ENCODE assay signal across 30 mouse cellular contexts in genomic region chr14:30719514-30719913, GRCm38 (mm10).
"Had no signal": no experiment of that assay in that cellular context is flagged by ENCODE, and none has a peak within 500 bp of the region (broad histone marks: within the 10 kb centered on the region; RNA-seq: fewer than 3 reads in every experiment).

No protein-coding gene starts in this region.

- H3K36me3 ChIP-seq: limb, embryonic 10.5 days; limb, embryonic 12.5 days; limb, embryonic 13.5 days; limb, embryonic 15.5 days; liver, embryonic 15.5 days; lung, embryonic 15.5 days; midbrain, embryonic 10.5 days; midbrain, embryonic 12.5 days; midbrain, embryonic 13.5 days; midbrain, embryonic 15.5 days; neural tube, embryonic 12.5 days; neural tube, embryonic 13.5 days had no signal

- H3K4me2 ChIP-seq: limb, embryonic 12.5 days; limb, embryonic 13.5 days; limb, embryonic 15.5 days; liver, embryonic 15.5 days; lung, embryonic 14.5 days; lung, embryonic 15.5 days; midbrain, embryonic 11.5 days; midbrain, embryonic 12.5 days; midbrain, embryonic 13.5 days; midbrain, embryonic 15.5 days; neural tube, embryonic 12.5 days; neural tube, embryonic 13.5 days had no signal

- H3K9me3 ChIP-seq: limb, embryonic 10.5 days; limb, embryonic 12.5 days; limb, embryonic 13.5 days; limb, embryonic 15.5 days; liver, embryonic 15.5 days; lung, embryonic 15.5 days; megakaryocyte, embryonic 14.5 days; midbrain, embryonic 10.5 days; midbrain, embryonic 12.5 days; midbrain, embryonic 13.5 days; midbrain, embryonic 15.5 days; neural tube, embryonic 12.5 days; neural tube, embryonic 13.5 days had no signal

- H3K9ac ChIP-seq: limb, embryonic 12.5 days; limb, embryonic 13.5 days; limb, embryonic 15.5 days; liver, embryonic 14.5 days; liver, embryonic 15.5 days; liver, postnatal 0 days; lung, embryonic 14.5 days; lung, embryonic 15.5 days; midbrain, embryonic 12.5 days; midbrain, embryonic 13.5 days; midbrain, embryonic 15.5 days; neural tube, embryonic 12.5 days; neural tube, embryonic 13.5 days had no signal

- H3K4me3 ChIP-seq: left cerebral cortex, adult 2 months; limb, embryonic 10.5 days; limb, embryonic 12.5 days; limb, embryonic 13.5 days; limb, embryonic 15.5 days; liver, embryonic 15.5 days; lung, embryonic 15.5 days; megakaryocyte, embryonic 14.5 days; midbrain, embryonic 10.5 days; midbrain, embryonic 12.5 days; midbrain, embryonic 13.5 days; midbrain, embryonic 15.5 days; myocyte; neural tube, embryonic 12.5 days; neural tube, embryonic 13.5 days had no signal

- H3K27ac ChIP-seq: left cerebral cortex, adult 2 months; limb, embryonic 10.5 days; limb, embryonic 12.5 days; limb, embryonic 13.5 days; limb, embryonic 15.5 days; liver, embryonic 14.5 days; liver, embryonic 15.5 days; lung, embryonic 15.5 days; macrophage; midbrain, embryonic 10.5 days; midbrain, embryonic 12.5 days; midbrain, embryonic 13.5 days; midbrain, embryonic 15.5 days; neural tube, embryonic 12.5 days; neural tube, embryonic 13.5 days had no signal

- DNase-seq: left cerebral cortex, postnatal 4 days; liver, postnatal 0 days; lung, adult 18-20 months; lung, adult 2 months; lung, embryonic 14.5 days; lung, postnatal 10 days; lung, postnatal 14 days; lung, postnatal 36 days; lung, postnatal 4 days; midbrain, embryonic 14.5 days had no signal

- H3K27me3 ChIP-seq: midbrain, embryonic 13.5 days; midbrain, embryonic 15.5 days; neural tube, embryonic 13.5 days had no signal

- ATAC-seq: liver, postnatal 0 days; lung, postnatal 0 days; midbrain, embryonic 13.5 days; midbrain, embryonic 15.5 days; midbrain, embryonic 16.5 days had no signal
